Mouse (Mus musculus) frontal cortex, postnatal 14 days (tissue): ENCODE data around the gene Dock1.

Source experiments
- DNase-seq, 2 experiments: peaks; one replicate each; pipeline ENCODE4 v3.0.0; 2022; ENCODE audit warnings: low spot score in 2 of 2

Gene Dock1

DNA sequence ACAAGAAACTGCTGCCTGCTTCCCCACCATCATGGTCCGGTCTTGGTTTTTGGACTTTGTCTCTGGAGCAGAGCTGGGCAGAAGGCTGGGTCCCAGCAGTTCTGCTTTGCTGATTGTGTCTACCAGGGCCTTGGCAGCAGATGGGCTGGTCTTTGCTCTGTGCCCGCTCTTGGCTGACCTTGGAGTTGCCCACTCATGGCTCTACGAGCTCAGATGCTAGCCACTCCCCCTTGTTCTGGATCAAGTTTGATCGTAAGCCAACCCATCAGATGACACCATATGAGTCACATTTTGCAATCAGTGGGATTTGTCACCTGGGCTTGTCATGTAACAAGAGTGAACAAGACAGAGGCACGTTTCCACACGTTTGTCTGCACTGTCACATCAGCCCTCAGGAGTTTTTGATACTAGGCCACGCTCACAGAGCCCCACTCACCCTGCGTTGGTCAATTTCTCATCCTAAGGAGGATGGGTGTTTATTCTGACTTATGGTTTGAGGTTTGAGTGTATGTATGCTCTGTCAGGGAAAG is 382.8 kb downstream of the Dock1 start:
- DNase-seq: no peak

- no peak for DNase-seq
These were observed 384.2 kb downstream of the Dock1 start for GRCm38 (mm10) chr7:135054664-135055063.

DNA sequence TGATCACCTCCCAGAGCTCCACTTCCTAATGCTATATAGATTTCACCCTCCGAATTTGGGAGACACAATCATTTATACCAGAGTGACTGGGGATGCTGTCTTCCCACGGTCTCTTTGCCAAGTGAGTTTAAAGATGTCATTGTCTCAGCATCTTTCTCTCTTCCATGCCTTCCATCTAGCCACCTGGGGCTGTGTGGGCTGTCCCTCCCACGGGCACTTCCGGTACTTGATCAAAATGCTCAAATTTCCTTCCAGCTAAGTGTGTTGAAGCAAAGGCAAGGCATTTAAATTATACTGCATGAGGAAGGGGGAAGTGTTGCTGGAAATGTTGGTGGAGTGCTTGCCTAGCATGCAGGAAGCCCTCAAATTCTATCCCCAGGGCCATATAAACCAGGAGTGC is 388.6 kb downstream of the Dock1 start:
- DNase-seq: peak in 1 of 2 experiments; percentile 18

DNA sequence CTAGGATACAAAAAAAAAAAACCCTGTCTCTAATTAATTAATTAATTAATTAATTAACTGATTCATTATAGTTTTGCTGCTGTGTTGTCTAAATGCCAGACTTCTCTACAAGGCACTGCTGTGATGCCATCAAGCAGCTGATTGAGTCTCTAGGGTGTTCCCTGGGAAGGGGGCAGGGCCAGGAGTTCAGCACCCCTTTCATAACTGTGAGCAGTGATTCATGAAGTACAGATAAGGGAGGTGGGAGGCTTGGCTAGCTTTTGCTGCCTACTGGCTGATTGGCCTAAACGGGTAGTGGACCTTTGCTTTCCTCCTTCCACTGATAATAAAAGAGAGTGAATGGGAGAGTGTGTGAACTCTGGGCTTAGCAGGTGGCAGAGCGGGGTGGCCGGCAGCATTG is 389.1 kb downstream of the Dock1 start:
- DNase-seq: no peak

DNA sequence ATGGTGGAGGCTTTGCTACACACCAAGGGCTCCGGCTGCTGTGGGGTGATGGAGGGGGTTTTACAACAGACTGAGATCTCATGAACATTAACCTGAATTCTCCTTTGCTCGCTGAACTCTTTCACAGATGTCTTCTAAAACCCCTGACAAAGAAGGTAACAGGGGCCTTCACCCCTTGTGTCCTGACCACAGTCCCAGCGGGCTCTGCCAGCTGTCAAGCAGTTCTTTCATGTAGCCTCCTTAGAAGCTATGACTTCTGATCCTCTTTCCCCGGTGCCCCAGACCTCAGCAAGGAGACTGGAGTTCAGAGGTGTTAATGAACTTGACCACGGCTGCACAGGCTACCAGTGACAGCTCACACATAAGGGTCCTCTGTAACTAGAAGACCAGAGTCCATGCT is 393.4 kb downstream of the Dock1 start:
- DNase-seq: no peak

GRCm38 (mm10) chr7:135065301-135065700 is 394.8 kb downstream of the Dock1 start:
- DNase-seq: no peak

- no peak for DNase-seq
These were observed 398.4 kb downstream of the Dock1 start for GRCm38 (mm10) chr7:135068887-135069286.

DNA sequence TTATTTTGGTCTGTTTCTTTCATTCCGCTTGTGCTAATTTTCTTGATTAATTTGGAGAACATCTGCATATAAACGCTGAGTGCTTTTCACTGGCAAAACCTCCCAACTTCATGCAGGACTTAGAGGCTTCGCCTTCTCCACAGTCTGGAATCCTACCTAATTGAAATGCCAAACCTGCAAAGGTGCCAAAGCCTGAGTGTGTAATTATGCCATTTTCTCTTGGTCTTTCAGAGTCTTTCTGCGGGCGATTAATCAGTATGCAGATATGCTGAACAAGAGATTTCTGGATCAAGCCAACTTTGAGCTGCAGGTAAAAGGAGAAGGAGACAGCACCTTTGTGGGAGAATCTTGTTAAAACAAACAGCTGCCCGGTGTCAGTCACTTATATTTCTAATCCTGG is 406.4 kb downstream of the Dock1 start:
- DNase-seq: no peak

DNA sequence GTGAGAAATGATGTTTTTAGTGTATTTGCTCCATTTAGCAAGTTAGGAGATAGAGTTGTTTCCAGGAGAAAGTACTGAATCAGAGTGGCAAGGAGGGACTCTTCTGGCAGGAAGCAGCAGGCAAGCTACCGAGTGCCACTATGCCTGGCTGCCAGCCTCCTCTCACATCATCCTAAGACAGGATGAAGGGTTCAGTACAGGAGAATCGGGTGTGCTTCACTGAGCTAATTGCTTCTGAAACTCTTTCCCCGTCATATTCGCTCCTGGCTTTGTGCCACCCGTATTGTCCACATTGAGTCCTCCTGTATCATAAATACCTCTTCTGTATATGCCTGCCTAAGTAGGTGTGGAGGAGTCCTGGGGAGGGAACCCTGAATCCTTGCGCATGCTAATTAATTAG is 406.9 kb downstream of the Dock1 start:
- DNase-seq: no peak

- DNase-seq: no peak
These were observed 407.4 kb downstream of the Dock1 start for GRCm38 (mm10) chr7:135077806-135078205.

- DNase-seq: no peak
These were observed 413.0 kb downstream of the Dock1 start for GRCm38 (mm10) chr7:135083421-135083820.

DNA sequence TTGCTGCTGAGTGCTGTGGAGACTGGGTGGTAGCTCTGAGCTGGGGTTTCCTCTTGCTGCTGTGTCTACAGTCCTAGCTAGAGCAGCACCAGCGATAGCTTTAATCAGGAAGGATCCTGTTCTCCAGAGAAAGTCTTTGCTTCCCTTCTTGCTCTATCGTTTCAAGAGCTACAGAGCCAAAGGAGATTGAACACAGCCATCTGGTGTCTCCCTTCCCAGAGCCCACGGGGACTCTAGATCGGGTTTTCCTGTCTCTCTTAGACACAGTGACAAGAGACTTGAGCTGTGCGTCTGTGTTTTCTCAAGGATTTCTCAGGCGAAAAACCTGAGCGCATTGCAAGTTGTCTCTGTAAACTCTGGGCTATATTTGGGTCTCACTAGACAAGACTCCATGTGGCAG is 413.6 kb downstream of the Dock1 start:
- DNase-seq: no peak

- DNase-seq: no peak
These were observed 416.1 kb downstream of the Dock1 start for GRCm38 (mm10) chr7:135086556-135086955.

- DNase-seq: no peak
These were observed 419.2 kb downstream of the Dock1 start for GRCm38 (mm10) chr7:135089626-135090025.

GRCm38 (mm10) chr7:135093851-135094250 is 423.4 kb downstream of the Dock1 start:
- DNase-seq: no peak

DNA sequence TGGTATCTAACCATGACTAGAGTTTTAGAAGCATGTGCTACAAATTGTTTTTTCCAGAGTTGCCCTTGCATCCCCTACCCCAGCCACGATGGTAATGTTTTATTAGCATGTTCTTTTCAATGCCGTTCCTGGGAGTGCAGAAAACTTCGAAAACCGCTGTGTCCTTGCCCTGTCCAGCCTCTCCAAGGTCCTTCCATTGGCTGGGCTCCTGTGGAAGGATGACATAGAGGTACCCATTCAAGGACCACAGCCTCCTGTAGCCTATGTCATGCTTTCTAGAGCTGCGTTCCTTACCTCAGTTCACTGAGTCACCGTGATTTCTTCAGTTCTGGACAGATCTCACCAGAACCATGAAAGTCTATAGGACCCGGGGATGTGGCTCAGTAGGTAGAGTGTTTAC is 431.5 kb downstream of the Dock1 start:
- DNase-seq: no peak

GRCm38 (mm10) chr7:135106536-135106935 is 436.1 kb downstream of the Dock1 start:
- DNase-seq: no peak

DNA sequence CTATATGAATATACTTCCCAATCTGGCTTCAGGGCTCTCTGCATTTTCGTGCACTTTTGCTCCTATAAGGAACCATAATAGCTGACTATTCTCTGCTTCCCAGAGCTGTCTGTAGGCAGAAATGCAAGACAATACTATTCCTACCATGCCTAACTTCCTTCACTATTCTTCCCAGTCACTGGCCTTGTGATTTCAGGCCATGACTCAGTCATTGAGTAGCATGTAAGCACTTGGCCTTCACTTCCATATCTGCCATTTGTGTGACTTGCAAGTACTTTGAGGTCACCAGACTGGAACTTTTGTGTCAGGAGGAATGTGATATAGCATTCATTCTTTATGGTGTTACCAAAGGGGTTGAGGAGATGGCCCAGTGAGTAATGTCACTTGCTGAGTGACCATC is 439.9 kb downstream of the Dock1 start:
- DNase-seq: no peak

GRCm38 (mm10) chr7:135125296-135126065 is 455.0 kb downstream of the Dock1 start:
- DNase-seq: no peak

- no peak for DNase-seq
These were observed 462.0 kb downstream of the Dock1 start for GRCm38 (mm10) chr7:135132461-135132860.

- no peak for DNase-seq
These were observed 464.2 kb downstream of the Dock1 start for GRCm38 (mm10) chr7:135134619-135135018.

GRCm38 (mm10) chr7:135139153-135139612 is 468.7 kb downstream of the Dock1 start:
- no peak for DNase-seq

GRCm38 (mm10) chr7:135144731-135145130 is 474.3 kb downstream of the Dock1 start:
- no peak for DNase-seq

GRCm38 (mm10) chr7:135150926-135151325 is 480.5 kb downstream of the Dock1 start:
- no peak for DNase-seq
